Mouse (Mus musculus) retina, embryonic 14.5 days (tissue): ENCODE measurements around the gene Sgms2.

Experiments
- DNase-seq: peaks from one replicate; pipeline ENCODE4 v3.0.0-alpha.2; 2015; ENCODE audit warnings: low spot score

Sgms2 gene

GRCm38 (mm10) chr3:131307811-131308210 is 183.4 kb downstream of the Sgms2 start:
- no peak for DNase-seq

GRCm38 (mm10) chr3:131306255-131306654 is 185.0 kb downstream of the Sgms2 start:
- DNase-seq: no peak

GRCm38 (mm10) chr3:131303320-131303714 is 187.9 kb downstream of the Sgms2 start:
- DNase-seq: no peak

DNA sequence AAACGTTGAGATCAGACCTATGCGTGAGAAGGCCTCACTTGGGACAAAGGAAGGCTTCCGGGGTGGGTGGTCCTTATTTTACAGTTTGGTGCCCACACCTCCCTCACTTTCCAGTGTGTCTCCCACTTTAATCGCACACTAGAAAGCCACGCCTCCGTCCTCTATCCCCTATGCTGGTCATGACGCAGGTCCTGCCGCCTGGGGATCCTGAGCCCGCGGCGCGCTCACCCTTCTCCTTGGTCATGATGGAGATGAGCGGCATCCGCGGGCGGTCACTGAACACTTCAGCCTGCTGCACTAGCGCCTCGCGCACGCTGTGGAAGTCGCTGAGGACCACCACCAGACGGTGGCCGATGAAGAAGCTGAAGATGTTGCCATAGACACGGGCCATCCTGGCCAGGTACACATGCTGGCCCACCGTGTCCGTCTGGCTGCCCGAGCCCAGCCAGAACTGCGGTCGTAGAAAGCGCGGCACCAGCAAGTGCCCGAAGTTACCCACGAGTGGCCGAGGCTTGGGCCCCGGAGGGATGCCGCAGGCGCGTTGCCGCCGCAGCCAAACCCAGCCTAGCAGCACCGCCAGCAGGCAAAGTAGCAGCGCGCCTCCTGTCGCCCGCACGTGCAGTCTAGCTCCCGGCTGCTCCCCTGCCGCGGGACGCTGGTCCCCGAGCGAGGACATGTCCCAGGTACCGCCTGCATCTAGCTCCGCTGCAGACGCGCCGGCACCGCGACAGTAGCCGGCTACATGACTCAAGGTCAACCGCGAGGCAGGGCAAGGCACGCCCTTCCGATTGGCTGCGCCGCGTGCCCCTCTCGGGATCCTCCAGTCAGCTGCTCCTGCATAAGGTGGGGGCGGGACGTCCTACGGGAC is 188.5 kb downstream of the Sgms2 start, which contains the start of gene Cyp2u1:
Gene Cyp2u1, minus strand, starts transcription at position 776 of the 868 bp plus-strand sequence.
- peak; percentile 93 for DNase-seq

DNA sequence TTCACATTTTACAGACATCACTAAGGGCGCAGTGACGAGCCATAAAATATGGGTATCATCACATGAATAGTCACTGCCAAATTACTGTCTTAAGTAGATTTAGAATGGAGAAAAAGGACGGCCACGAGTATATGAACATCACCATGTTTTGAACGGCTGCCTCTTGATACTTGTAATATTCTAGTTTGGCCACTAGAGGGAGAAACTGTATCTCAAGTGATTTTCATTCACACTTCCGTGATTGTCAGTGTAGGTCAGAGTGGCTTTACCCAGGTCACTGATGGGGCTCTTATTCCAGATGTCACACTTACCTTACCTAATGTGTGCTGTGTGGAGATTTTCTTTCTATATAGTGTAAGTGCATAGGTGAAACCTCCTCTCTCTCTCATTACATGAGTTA is 191.3 kb downstream of the Sgms2 start:
- DNase-seq: peak; percentile 89

DNA sequence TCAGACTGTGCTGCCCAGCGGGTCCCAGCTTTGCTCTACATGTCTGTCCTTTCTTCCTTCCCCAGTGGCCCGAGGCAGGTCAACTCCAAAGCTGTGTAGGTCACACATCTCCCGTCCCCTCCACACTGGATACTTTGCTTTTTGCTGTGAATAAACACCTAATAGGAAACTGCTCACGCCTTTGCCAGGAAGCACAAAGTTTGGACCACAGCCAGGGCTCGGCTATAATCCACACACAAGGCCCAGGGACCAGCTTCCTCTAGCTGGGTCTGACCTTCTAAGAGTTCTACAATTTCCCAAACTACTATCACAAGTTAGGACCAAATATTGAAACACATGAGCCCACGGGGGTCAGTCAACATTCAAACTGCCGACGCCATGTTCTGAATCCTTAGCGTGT is 192.1 kb downstream of the Sgms2 start:
- DNase-seq: no peak

DNA sequence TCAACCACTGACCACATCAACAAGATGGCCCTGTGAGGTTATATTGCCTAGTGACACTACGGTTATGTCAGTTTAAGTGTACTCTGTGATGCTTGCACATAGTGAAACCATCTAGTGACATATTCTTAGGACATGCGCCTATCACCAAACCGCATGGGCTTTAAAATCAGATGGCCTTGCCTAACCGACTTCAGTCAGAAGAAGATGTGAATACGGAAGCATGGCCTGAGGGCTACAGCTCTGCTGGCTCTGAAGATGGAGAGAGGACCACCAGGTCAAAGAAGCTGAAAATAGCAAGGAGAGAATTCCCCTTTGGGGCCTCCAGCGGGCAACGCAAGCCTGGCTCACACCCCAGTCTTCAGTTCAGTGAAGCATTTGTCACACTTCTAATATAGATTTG is 194.3 kb downstream of the Sgms2 start:
- no peak for DNase-seq

GRCm38 (mm10) chr3:131295513-131296200 is 195.6 kb downstream of the Sgms2 start:
- DNase-seq: no peak

DNA sequence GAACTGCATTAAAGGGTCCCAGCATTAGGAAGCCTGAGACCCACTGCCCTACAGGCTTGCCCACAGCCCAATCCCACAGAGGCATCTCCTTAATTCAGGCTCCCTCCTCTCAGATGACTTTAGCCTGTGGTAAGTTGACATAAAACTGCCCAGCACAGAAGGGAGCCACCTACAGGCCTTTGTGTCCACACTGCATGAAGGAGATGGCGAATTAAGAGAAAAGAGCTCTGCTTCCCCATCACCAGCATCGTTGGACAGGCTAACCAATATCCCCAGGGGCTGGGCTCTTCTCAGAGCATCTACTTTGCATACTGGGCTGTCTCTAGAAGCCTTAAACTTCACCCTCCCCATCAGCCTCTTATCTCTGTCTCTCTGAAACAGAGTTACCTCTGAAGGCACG is 196.7 kb downstream of the Sgms2 start:
- DNase-seq: no peak

DNA sequence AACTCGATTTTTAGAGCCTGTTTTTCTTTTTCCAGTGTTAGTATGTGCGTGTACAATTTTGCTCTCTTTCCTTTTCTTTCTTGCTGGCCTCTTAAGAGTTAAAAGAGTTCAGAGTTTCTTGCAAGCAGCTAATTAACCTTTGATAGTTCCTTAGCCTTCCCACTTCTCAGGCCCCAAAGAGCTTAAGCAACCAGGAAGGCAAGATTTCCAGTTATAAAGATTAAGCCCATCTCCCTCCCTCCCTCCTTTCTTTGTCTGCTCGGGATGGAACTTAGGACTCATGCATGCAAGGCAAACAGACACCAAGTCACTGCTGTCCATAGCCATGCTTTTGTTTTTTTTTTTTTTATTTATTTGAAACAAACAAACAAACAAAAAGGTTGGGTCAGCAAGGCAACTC is 198.3 kb downstream of the Sgms2 start:
- no peak for DNase-seq

DNA sequence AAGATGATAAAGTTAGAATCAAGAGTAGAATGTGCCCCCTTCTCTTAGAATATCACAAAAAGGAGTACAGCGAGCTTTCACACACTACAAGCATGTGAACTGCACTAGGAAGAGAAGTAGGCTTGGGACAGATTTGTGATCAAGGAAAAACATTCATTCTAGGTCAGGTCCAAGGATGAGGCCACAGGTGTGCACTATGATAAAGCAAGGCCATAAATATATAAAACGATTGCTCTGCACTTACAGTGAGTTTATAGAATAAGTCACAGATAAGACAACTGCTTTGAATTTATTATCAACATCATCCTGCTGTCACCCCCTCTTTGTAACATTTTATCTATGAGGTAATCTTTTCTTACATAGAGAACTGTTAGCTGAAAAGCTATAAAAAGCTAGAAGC is 198.9 kb downstream of the Sgms2 start:
- DNase-seq: no peak

- DNase-seq: no peak
These were observed 199.3 kb downstream of the Sgms2 start for GRCm38 (mm10) chr3:131291890-131292289.

DNA sequence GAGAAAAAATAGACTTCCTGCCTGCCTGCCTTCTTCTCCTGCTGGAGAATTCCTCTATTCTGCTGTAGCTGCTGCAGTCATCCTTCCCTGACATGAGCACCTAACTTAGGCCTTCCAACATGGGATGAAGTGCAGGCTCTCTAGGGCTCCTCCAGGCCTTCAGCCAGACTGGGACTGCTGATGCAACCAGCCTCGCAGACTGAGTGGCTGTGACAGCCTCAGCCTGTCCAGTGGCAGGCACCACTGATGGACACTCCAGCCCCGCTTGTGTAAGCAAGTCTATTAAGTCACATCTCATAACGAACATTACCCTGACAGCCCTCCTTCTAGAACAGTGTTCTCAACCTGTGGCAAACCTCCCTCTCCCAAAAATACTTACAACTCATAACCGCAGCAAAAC is 217.1 kb downstream of the Sgms2 start:
- DNase-seq: no peak

DNA sequence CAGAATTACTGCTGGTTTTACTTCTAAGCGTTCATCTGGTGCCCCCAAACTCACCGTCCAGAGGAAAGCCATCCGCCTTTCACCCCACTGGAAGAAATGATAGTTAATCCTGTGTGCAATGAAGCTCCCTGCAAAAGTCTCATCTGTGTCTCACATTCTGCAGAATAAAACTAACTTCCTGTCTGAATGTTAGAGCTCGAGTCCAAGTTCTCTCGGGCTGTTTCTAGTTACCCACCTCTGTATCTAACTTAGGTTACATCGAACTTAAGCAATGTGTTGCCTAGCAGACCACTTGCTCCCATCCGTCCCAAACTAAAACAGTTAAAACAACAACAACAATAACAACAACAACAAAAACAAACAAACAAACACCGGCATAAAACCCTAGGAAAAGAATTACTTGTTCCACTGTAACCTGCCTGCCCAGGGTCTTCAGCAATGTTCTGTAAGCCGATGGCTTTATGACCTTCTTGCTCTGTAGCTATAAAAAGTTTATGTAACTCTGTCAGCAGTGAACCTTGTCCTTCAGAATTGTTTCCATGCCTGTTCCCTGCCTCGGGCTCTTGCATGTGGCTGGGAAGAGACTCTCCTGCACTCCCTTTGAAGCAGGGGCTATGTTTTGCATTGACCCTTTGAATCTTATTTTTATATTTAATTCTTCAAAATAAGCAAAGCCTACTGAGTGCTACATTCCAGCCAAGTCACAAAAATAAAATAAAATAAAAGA is 218.7 kb downstream of the Sgms2 start:
- no peak for DNase-seq

GRCm38 (mm10) chr3:131271559-131272373 is 219.4 kb downstream of the Sgms2 start, which contains the start of gene Hadh:
Hadh (minus strand) TSS chr3:131272101.
- peak; percentile 92 for DNase-seq

DNA sequence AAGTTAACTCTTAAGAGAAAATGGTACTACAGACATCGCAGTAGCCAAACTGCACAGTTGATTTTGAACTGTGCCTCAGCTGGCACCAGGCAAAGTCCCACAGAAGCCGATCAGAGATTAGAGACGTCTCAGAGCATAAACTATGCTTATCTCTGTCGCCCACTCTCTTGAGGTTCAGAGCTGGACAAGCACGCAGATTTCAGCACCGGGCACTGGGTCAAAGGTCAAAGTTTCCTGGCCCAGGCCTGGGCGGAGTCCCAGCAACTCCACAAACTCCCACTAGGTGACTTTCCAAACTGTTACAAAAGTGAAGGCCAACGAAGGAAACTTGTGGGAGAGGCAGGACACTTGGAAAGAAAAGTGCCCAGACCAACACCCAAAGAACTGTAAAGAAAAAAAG is 220.1 kb downstream of the Sgms2 start:
- peak; percentile 77 for DNase-seq

DNA sequence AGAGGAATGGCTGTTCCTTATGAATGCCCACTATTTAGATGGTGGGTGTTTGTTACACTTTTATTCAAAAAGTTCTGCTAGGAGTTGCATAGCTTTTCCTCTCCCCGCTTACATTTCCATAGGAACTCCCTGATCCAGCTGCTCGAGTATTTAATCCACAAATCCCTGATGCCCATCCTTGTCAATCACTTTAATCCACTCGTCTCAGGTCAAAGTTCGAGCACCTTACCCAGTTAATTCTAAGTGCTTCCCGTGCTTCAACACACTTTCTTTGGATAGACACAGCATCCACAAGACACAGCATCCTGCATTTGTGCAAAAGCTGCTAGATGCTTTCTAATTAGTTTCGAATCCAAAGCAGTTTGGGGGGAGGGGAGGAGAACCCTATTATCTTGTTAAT is 220.8 kb downstream of the Sgms2 start:
- DNase-seq: peak; percentile 44
